Mouse (Mus musculus) stomach, embryonic 14.5 days (tissue): Measurements from ENCODE around the gene Pgm2l1. TPM values are rescaled to one million over a fixed set of nuclear protein-coding genes. Genes with fewer than 3 reads are reported as not detected.

ENCODE experiments used
- ATAC-seq: fragments of 200-750 bp; cut with Nextera tagmentation; 2 replicates; pipeline ENCODE4 v1.8.0; 2017; ENCODE audit warnings: low read depth, moderate TSS enrichment; ENCODE audit not compliant: insufficient number of reproducible peaks, insufficient read depth, low FRiP score
- H3K27ac ChIP-seq: fragments of 300-500 bp; sonication (generic); 2 replicates; pipeline ENCODE4 v1.5.1; 2014; ENCODE audit warnings: mild to moderate bottlenecking, low read length, moderate library complexity, mixed read lengths
- H3K27me3 ChIP-seq: fragments of 300-500 bp; sonication (generic); 2 replicates; pipeline ENCODE4 v1.6.1; 2014; ENCODE audit warnings: low read length, control low read depth, mixed read lengths; ENCODE audit not compliant: control insufficient read depth, insufficient read depth
- H3K36me3 ChIP-seq: fragments of 300-500 bp; sonication (generic); 2 replicates; pipeline ENCODE4 v1.6.1; 2014; ENCODE audit warnings: mild to moderate bottlenecking, control low read depth, low read length, moderate library complexity, mixed read lengths; ENCODE audit not compliant: control insufficient read depth, insufficient read depth
- H3K4me1 ChIP-seq: fragments of 300-500 bp; sonication (generic); 2 replicates; pipeline ENCODE4 v1.6.1; 2014; ENCODE audit warnings: low read length, control low read depth, mixed read lengths; ENCODE audit not compliant: control insufficient read depth, insufficient read depth
- H3K4me2 ChIP-seq: fragments of 300-500 bp; sonication (generic); replicated peaks from 2 replicates; pipeline ENCODE4 v1.6.1; 2014; ENCODE audit warnings: low read depth, low read length, control low read depth
- H3K4me3 ChIP-seq: fragments of 300-500 bp; sonication (generic); 2 replicates; pipeline ENCODE4 v1.5.1; 2014; ENCODE audit warnings: low read depth, low read length, control low read depth
- H3K9ac ChIP-seq: fragments of 300-500 bp; sonication (generic); replicated peaks from 2 replicates; pipeline ENCODE4 v1.6.1; 2014; ENCODE audit warnings: low read depth, mild to moderate bottlenecking, control low read depth, low read length, moderate library complexity, mixed read lengths
- H3K9me3 ChIP-seq: fragments of 300-500 bp; sonication (generic); 2 replicates; pipeline ENCODE4 v1.6.1; 2016; ENCODE audit warnings: low read depth, low read length, control low read depth; ENCODE audit not compliant: control insufficient read depth
- whole genome bisulfite sequencing: fragments of 180-500 bp; shearing (Covaris S2); extraction: QIAGEN DNeasy Blood & Tissue Kit; methylation state at CpG from one replicate; pipeline ENCODE4 v1.1.7; 2014; 5-methylcytosine and 5-hydroxymethylcytosine counted together
- polyA plus RNA-seq: library from polyadenylated mRNA; unstranded; fragments of >200 nt; fragmentation: Nextera tagmentation; extraction: Ambion mirVana; gene quantifications from 2 replicates; pipeline ENCODE4 v1.2.1, GENCODE M21; 2014

The Pgm2l1 gene
- polyA plus RNA-seq, 1 experiment from 2014 or later, result 4.6 TPM

- no peak for ATAC-seq
- H3K36me3 ChIP-seq, result no peaks in the 10 kb centered on the region
- no peak overlapping the region for H3K4me3 ChIP-seq
- H3K27me3 ChIP-seq, result no peaks in the 10 kb centered on the region
- no peaks in the 10 kb centered on the region for H3K9me3 ChIP-seq
- H3K9ac ChIP-seq, result no peak overlapping the region
- H3K27ac ChIP-seq, result no peak overlapping the region
- 52% methylated on average over 6 of the region's 6 CpGs for WGBS
- no peak overlapping the region for H3K4me2 ChIP-seq
- no peaks in the 10 kb centered on the region for H3K4me1 ChIP-seq
Measured at GRCm38 (mm10) chr7:100215116-100215732, 12.0 kb upstream of the Pgm2l1 start.

GRCm38 (mm10) chr7:100215976-100216375 lies 11.2 kb upstream of the Pgm2l1 start:
- Histone ChIP-seq H3K27ac (no peak overlapping the region), H3K4me2 (no peak overlapping the region), H3K9ac (no peak overlapping the region), H3K9me3 (no peaks in the 10 kb centered on the region), H3K27me3 (no peaks in the 10 kb centered on the region), H3K4me1 (no peaks in the 10 kb centered on the region), H3K36me3 (no peaks in the 10 kb centered on the region), H3K4me3 (no peak overlapping the region)
- 58% methylated on average over 10 of the region's 10 CpGs for WGBS
- ATAC-seq, result no peak

- ATAC-seq, result no peak
- Histone ChIP-seq H3K4me1 (no peaks in the 10 kb centered on the region), H3K9ac (no peak overlapping the region), H3K9me3 (no peaks in the 10 kb centered on the region), H3K36me3 (no peaks in the 10 kb centered on the region), H3K4me3 (no peak overlapping the region), H3K4me2 (no peak overlapping the region), H3K27ac (no peak overlapping the region), H3K27me3 (no peaks in the 10 kb centered on the region)
- 73% methylated on average over 9 of the region's 9 CpGs for WGBS
Measured at GRCm38 (mm10) chr7:100216601-100217565, 10.3 kb upstream of the Pgm2l1 start.

- H3K9ac ChIP-seq, result peak overlapping the region; percentile 57
- no peaks in the 10 kb centered on the region for H3K27me3 ChIP-seq
- H3K4me3 ChIP-seq, result peak overlapping the region; percentile 75
- H3K27ac ChIP-seq, result peak overlapping the region; percentile 56; the same call in 1 of the 2 replicates
- H3K9me3 ChIP-seq, result no peaks in the 10 kb centered on the region
- ATAC-seq, result peak; percentile 29; the same call in 1 of the 2 replicates
- H3K36me3 ChIP-seq, result no peaks in the 10 kb centered on the region
- peaks cover 5% of the 10 kb centered on the region; the same call in 1 of the 2 replicates for H3K4me1 ChIP-seq
- peak overlapping the region; percentile 100 for H3K4me2 ChIP-seq
- WGBS, result under 1% methylated on average over 23 of the region's 23 CpGs
Measured at GRCm38 (mm10) chr7:100227896-100228525, 817 bp downstream of the Pgm2l1 start.

GRCm38 (mm10) chr7:100228957-100229356 lies 1.8 kb downstream of the Pgm2l1 start:
- Histone ChIP-seq H3K4me3 (no peak overlapping the region), H3K9ac (no peak overlapping the region), H3K4me1 (peaks cover 5% of the 10 kb centered on the region; the same call in 1 of the 2 replicates), H3K27me3 (no peaks in the 10 kb centered on the region), H3K27ac (no peak overlapping the region), H3K36me3 (no peaks in the 10 kb centered on the region), H3K4me2 (no peak overlapping the region), H3K9me3 (no peaks in the 10 kb centered on the region)
- 62% methylated on average over 3 of the region's 3 CpGs for WGBS
- ATAC-seq, result no peak

GRCm38 (mm10) chr7:100230646-100231045 lies 3.5 kb downstream of the Pgm2l1 start:
- H3K27ac ChIP-seq, result no peak overlapping the region
- WGBS, result 97% methylated on average over 1 of the region's 1 CpGs
- H3K4me1 ChIP-seq, result peaks cover 5% of the 10 kb centered on the region; the same call in 1 of the 2 replicates
- ATAC-seq, result no peak
- no peak overlapping the region for H3K4me3 ChIP-seq
- no peaks in the 10 kb centered on the region for H3K9me3 ChIP-seq
- H3K36me3 ChIP-seq, result no peaks in the 10 kb centered on the region
- H3K27me3 ChIP-seq, result no peaks in the 10 kb centered on the region
- H3K4me2 ChIP-seq, result no peak overlapping the region
- no peak overlapping the region for H3K9ac ChIP-seq

GRCm38 (mm10) chr7:100231661-100232060 lies 4.5 kb downstream of the Pgm2l1 start:
- Histone ChIP-seq H3K9ac (no peak overlapping the region), H3K9me3 (no peaks in the 10 kb centered on the region), H3K4me3 (no peak overlapping the region), H3K36me3 (no peaks in the 10 kb centered on the region), H3K27ac (no peak overlapping the region), H3K4me2 (no peak overlapping the region), H3K27me3 (no peaks in the 10 kb centered on the region), H3K4me1 (peaks cover 5% of the 10 kb centered on the region; the same call in 1 of the 2 replicates)
- 26% methylated on average over 1 of the region's 1 CpGs for WGBS
- ATAC-seq, result no peak

- Histone ChIP-seq H3K4me1 (no peaks in the 10 kb centered on the region), H3K36me3 (no peaks in the 10 kb centered on the region), H3K4me3 (no peak overlapping the region), H3K9ac (no peak overlapping the region), H3K27me3 (no peaks in the 10 kb centered on the region), H3K9me3 (no peaks in the 10 kb centered on the region), H3K27ac (no peak overlapping the region), H3K4me2 (no peak overlapping the region)
- no peak for ATAC-seq
Measured at GRCm38 (mm10) chr7:100233681-100234080, 6.5 kb downstream of the Pgm2l1 start.
